Mouse (Mus musculus) kidney, embryonic 14.5 days (tissue): ENCODE results near the gene Nedd9. TPM values are rescaled to one million over a fixed set of nuclear protein-coding genes. Genes with fewer than 3 reads are reported as not detected.

ENCODE experiments used
- ATAC-seq: fragments of 200-750 bp; cut with Nextera tagmentation; 2 replicates; pipeline ENCODE4 v1.8.0; 2017; ENCODE audit warnings: moderate number of reproducible peaks, mild to moderate bottlenecking, moderate TSS enrichment, moderate library complexity; ENCODE audit not compliant: low FRiP score, low TSS enrichment
- H3K27ac ChIP-seq: fragments of 300-500 bp; sonication (generic); 2 replicates; pipeline ENCODE4 v1.5.1; 2014; ENCODE audit warnings: low read depth, mild to moderate bottlenecking, low read length, moderate library complexity, mixed read lengths
- H3K27me3 ChIP-seq: fragments of 300-500 bp; sonication (generic); 2 replicates; pipeline ENCODE4 v1.6.1; 2014; ENCODE audit warnings: mild to moderate bottlenecking, low read length; ENCODE audit not compliant: control insufficient read depth, insufficient read depth
- H3K36me3 ChIP-seq: fragments of 300-500 bp; sonication (generic); 2 replicates; pipeline ENCODE4 v1.6.1; 2014; ENCODE audit warnings: low read length, mixed read lengths; ENCODE audit not compliant: control insufficient read depth, insufficient read depth
- H3K4me1 ChIP-seq: fragments of 300-500 bp; sonication (generic); 2 replicates; pipeline ENCODE4 v1.6.1; 2014; ENCODE audit warnings: low read length, mixed read lengths; ENCODE audit not compliant: control insufficient read depth, insufficient read depth
- H3K4me2 ChIP-seq: fragments of 300-500 bp; sonication (generic); replicated peaks from 2 replicates; pipeline ENCODE4 v1.6.1; 2014; ENCODE audit warnings: low read depth, mild to moderate bottlenecking, low read length
- H3K4me3 ChIP-seq: fragments of 300-500 bp; sonication (generic); 2 replicates; pipeline ENCODE4 v1.5.1; 2014; ENCODE audit warnings: mild to moderate bottlenecking, low read length
- H3K9ac ChIP-seq: fragments of 300-500 bp; sonication (generic); 2 replicates; pipeline ENCODE4 v1.6.1; 2014; ENCODE audit warnings: low read depth, mild to moderate bottlenecking, low read length, moderate library complexity
- H3K9me3 ChIP-seq: fragments of 300-500 bp; sonication (generic); 2 replicates; pipeline ENCODE4 v1.6.1; 2016; ENCODE audit warnings: low read length; ENCODE audit not compliant: control insufficient read depth
- WGBS: fragments of 180-500 bp; shearing (Covaris S2); extraction: QIAGEN DNeasy Blood & Tissue Kit; methylation state at CpG from one replicate; pipeline ENCODE4 v1.1.7; 2014; 5-methylcytosine and 5-hydroxymethylcytosine counted together
- polyA plus RNA-seq: library from polyadenylated mRNA; unstranded; fragments of >200 nt; fragmentation: Nextera tagmentation; extraction: Ambion mirVana; gene quantifications from 2 replicates; pipeline ENCODE4 v1.2.1, GENCODE M21; 2014

The Nedd9 gene
- 16.8 and 24.9 TPM in 2 replicates for polyA plus RNA-seq

DNA sequence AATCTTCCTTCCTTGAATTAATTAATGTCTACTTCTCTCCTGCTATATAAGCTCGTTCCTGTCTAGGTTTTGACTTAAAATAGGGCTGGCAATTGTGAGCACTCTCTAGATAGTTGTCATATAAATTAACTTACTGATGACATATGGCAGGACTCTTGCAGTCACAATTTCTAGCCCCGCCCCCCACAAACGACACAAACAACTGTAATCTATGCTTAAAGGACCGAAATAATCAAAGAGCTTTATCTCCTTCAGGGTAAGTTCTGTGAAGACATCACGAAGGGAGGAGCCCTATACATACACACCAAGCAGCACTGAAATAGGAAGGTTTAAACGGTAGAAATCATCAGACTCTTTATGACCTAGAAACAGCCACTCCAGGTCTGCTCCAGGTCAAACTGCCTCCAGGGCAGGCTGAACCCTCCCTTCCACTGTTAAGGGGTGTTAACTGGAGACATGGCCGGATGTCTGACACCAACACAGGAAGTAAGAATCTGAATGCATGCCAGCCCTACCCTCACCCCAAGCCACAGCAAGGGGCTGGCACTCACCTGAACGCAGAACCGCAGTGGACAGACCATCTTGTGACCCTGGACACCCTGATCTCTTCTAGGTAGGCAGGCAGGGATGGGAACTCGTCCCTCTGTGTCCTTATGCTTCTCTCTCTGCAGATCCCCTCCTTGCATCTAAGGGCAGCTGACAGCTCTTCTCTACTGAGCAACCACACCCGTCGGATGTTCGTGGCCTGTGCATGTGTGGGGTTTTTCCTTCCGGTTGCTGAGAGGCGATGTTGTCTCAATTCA lies at the start of gene Nedd9:
Nedd9 (minus strand) TSS at position 757 of the 803 bp plus-strand sequence.
- WGBS = 54% methylated on average over 15 of the region's 15 CpGs
- no peak within 1 kb of the TSS for H3K4me3 ChIP-seq
- H3K36me3 ChIP-seq = no peaks in the 10 kb centered on the region
- H3K27me3 ChIP-seq = no peaks in the 10 kb centered on the region
- H3K9me3 ChIP-seq = no peaks in the 10 kb centered on the region
- H3K9ac ChIP-seq = no peak within 1 kb of the TSS
- H3K4me2 ChIP-seq = no peak within 1 kb of the TSS
- 0 out of 2 replicates have a peak within 1 kb of the TSS, but pooled peaks have one; percentile 37 for H3K27ac ChIP-seq
- ATAC-seq = no peak
- 0 out of 2 replicates have a peak, but pooled peaks cover 9% of the 10 kb centered on the region for H3K4me1 ChIP-seq

- H3K9ac ChIP-seq = no peak overlapping the region
- no peak overlapping the region for H3K27ac ChIP-seq
- H3K27me3 ChIP-seq = no peaks in the 10 kb centered on the region
- H3K9me3 ChIP-seq = no peaks in the 10 kb centered on the region
- no peak overlapping the region for H3K4me2 ChIP-seq
- H3K4me1 ChIP-seq = no peaks in the 10 kb centered on the region
- no peak for ATAC-seq
- H3K36me3 ChIP-seq = no peaks in the 10 kb centered on the region
- 89% methylated on average over 5 of the region's 5 CpGs for WGBS
- no peak overlapping the region for H3K4me3 ChIP-seq
Observed at GRCm38 (mm10) chr13:41532625-41533024, 45.5 kb upstream of the Nedd9 start.

- H3K27me3 ChIP-seq = no peaks in the 10 kb centered on the region
- H3K36me3 ChIP-seq = no peaks in the 10 kb centered on the region
- H3K4me3 ChIP-seq = no peak overlapping the region
- ATAC-seq = no peak
- no peak overlapping the region for H3K27ac ChIP-seq
- H3K9ac ChIP-seq = no peak overlapping the region
- no peaks in the 10 kb centered on the region for H3K4me1 ChIP-seq
- H3K9me3 ChIP-seq = no peaks in the 10 kb centered on the region
- no peak overlapping the region for H3K4me2 ChIP-seq
Observed at GRCm38 (mm10) chr13:41530326-41530725, 43.2 kb upstream of the Nedd9 start.

DNA sequence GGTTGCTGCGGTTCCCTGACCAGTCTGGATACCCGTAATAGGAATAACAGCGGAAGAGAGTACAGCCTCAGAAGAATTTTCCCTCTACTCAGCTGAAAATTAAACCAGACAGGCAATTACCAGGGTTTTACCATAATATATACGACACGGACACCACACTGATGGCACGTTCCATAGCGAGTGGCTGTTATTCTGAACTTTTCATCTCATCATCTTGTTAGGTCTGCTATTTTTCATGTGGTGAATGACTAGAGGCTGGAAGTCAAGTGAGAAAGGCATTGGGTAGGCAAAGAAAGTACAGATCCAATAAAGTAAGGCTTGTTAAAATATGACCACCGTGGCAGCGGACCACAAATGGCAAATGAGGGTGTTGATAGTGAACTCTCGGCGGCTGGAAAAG lies 37.0 kb upstream of the Nedd9 start:
- ATAC-seq = no peak
- Histone ChIP-seq H3K27ac (no peak overlapping the region), H3K4me2 (no peak overlapping the region), H3K4me3 (no peak overlapping the region), H3K36me3 (no peaks in the 10 kb centered on the region), H3K9ac (no peak overlapping the region), H3K4me1 (no peaks in the 10 kb centered on the region), H3K9me3 (no peaks in the 10 kb centered on the region), H3K27me3 (no peaks in the 10 kb centered on the region)
- 90% methylated on average over 11 of the region's 11 CpGs for WGBS

DNA sequence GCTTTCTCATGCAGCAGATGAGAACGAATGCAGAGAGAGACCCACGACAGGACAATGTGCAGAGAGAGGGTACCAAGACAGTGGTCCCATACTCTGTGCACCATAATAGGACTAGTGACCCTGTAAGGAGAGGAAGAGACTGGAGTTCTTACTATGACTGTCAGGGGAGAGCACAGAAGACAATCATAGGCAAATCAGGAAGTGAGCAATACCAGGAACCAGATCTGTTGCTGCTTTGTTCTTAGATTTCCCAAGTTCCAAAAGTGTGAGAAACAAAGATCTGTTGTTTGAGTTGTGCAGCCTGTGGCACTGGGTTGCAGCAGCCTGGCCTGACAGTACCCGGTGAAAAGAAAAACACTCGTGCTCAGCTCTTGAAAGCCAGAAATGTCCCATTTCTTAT lies 34.1 kb upstream of the Nedd9 start:
- H3K4me2 ChIP-seq = no peak overlapping the region
- 77% methylated on average over 4 of the region's 4 CpGs for WGBS
- H3K27ac ChIP-seq = no peak overlapping the region
- no peak overlapping the region for H3K4me3 ChIP-seq
- H3K36me3 ChIP-seq = no peaks in the 10 kb centered on the region
- H3K9me3 ChIP-seq = no peaks in the 10 kb centered on the region
- 0 out of 2 replicates have a peak, but pooled peaks cover 4% of the 10 kb centered on the region for H3K4me1 ChIP-seq
- ATAC-seq = no peak
- no peaks in the 10 kb centered on the region for H3K27me3 ChIP-seq
- H3K9ac ChIP-seq = no peak overlapping the region

DNA sequence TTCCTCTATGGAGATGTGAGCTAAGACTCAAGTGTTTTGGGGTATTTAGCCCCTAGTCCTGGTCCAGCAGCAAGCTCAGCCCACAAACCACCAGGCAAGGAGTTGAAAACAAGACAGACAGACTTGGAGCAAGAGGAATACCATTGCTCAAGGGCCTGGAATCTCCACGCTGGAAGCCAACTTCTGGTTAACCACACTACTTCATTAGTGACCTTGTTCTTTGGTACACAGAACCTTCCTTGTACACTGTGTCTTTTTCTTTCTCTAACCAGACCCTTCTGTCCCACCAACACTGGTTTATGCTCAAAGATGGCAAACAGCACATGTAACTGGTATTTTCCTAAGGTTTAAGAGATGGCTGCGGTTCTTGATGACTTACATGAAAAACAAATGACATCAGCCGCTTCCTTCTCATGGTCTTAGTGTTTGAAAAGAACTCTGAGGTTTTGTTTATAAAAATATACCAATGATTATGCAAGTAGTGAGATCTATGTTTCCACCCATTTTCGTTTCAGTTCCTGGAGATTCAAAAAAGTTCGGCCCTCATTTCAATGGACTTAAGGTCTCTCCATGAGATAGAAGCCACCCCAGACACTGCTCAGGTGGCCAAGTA lies 33.5 kb upstream of the Nedd9 start:
- Histone ChIP-seq H3K4me3 (no peak overlapping the region), H3K9ac (no peak overlapping the region), H3K4me1 (0 out of 2 replicates have a peak, but pooled peaks cover 5% of the 10 kb centered on the region), H3K27me3 (no peaks in the 10 kb centered on the region), H3K36me3 (no peaks in the 10 kb centered on the region), H3K27ac (no peak overlapping the region), H3K9me3 (no peaks in the 10 kb centered on the region), H3K4me2 (no peak overlapping the region)
- ATAC-seq = no peak
- WGBS = 91% methylated on average over 5 of the region's 5 CpGs

- Histone ChIP-seq H3K9me3 (no peaks in the 10 kb centered on the region), H3K4me3 (no peak overlapping the region), H3K27ac (no peak overlapping the region), H3K4me2 (no peak overlapping the region), H3K9ac (no peak overlapping the region), H3K4me1 (0 out of 2 replicates have a peak, but pooled peaks cover 10% of the 10 kb centered on the region), H3K27me3 (no peaks in the 10 kb centered on the region), H3K36me3 (no peaks in the 10 kb centered on the region)
- WGBS = 89% methylated on average over 4 of the region's 4 CpGs
- ATAC-seq = no peak
Observed at GRCm38 (mm10) chr13:41519792-41520191, 32.6 kb upstream of the Nedd9 start.

- no peaks in the 10 kb centered on the region for H3K27me3 ChIP-seq
- no peak overlapping the region for H3K9ac ChIP-seq
- H3K4me3 ChIP-seq = no peak overlapping the region
- no peaks in the 10 kb centered on the region for H3K36me3 ChIP-seq
- peaks cover 16% of the 10 kb centered on the region; the same call in 1 of the 2 replicates for H3K4me1 ChIP-seq
- no peak overlapping the region for H3K27ac ChIP-seq
- 92% methylated on average over 4 of the region's 4 CpGs for WGBS
- no peak overlapping the region for H3K4me2 ChIP-seq
- ATAC-seq = no peak
- no peaks in the 10 kb centered on the region for H3K9me3 ChIP-seq
Observed at GRCm38 (mm10) chr13:41517193-41517592, 30.0 kb upstream of the Nedd9 start.

DNA sequence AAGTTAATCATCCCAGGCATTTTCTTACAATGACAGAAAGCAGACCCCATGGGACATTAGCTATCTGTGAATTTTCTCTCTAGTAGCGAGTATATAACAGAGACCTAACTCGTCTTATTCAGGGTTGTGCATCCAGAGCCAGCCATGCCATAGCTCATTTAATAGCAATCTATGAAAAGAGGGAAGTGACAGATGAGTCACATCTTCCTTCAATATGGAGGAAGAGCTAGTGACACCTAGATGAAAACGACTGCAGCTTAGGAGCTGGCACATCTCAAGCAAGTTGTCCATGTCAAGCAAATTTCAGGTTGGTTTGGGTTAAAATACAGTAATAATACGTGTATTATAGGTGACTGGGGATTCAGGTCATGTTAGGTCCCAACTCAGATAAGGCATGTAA lies 28.6 kb upstream of the Nedd9 start:
- H3K4me3 ChIP-seq = no peak overlapping the region
- no peaks in the 10 kb centered on the region for H3K27me3 ChIP-seq
- 79% methylated on average over 4 of the region's 4 CpGs for WGBS
- H3K36me3 ChIP-seq = no peaks in the 10 kb centered on the region
- no peak for ATAC-seq
- H3K9me3 ChIP-seq = no peaks in the 10 kb centered on the region
- H3K4me2 ChIP-seq = no peak overlapping the region
- no peak overlapping the region for H3K27ac ChIP-seq
- H3K4me1 ChIP-seq = peaks cover 18% of the 10 kb centered on the region; the same call in 1 of the 2 replicates
- no peak overlapping the region for H3K9ac ChIP-seq
